Mouse (Mus musculus): ENCODE data around the gene Ethe1. TPM values are rescaled to one million over a fixed set of nuclear protein-coding genes. Genes with fewer than 3 reads are reported as not detected.
"Not testable (repeated sequence)": the region's sequence is repeated elsewhere in the genome, so short reads cannot be mapped to it uniquely, and the experiment has no call there.

The Ethe1 gene
- polyA plus RNA-seq, 1 experiment from 2014 or later: 48.4 TPM

- H3K9ac ChIP-seq; H3K4me2 ChIP-seq; H3K27me3 ChIP-seq; H3K27ac ChIP-seq; ATAC-seq (replicated peaks; ENCODE audit: low FRiP score); H3K9me3 ChIP-seq (replicated peaks); H3K4me3 ChIP-seq (replicated peaks); H3K4me1 ChIP-seq; H3K36me3 ChIP-seq: not testable (repeated sequence)
- WGBS: 92% methylated on average over 8 of the region's 8 CpGs
Measured at GRCm38 (mm10) chr7:24618374-24618773, 31.0 kb downstream of the Ethe1 start.

GRCm38 (mm10) chr7:24619671-24620397, 32.5 kb downstream of the Ethe1 start:
- no peak overlapping the region for H3K4me2 ChIP-seq
- H3K27me3 ChIP-seq: no peaks in the 10 kb centered on the region
- 66% methylated on average over 13 of the region's 13 CpGs for WGBS
- H3K36me3 ChIP-seq: 0 out of 2 replicates have a peak, but pooled peaks cover 7% of the 10 kb centered on the region
- ATAC-seq (replicated peaks; ENCODE audit: low FRiP score): no peak
- H3K9me3 ChIP-seq (replicated peaks): no peaks in the 10 kb centered on the region; the same call in 1 of the 2 replicates
- no peak overlapping the region for H3K27ac ChIP-seq
- H3K9ac ChIP-seq: no peak overlapping the region
- H3K4me1 ChIP-seq: no peaks in the 10 kb centered on the region
- H3K4me3 ChIP-seq (replicated peaks): no peak overlapping the region

GRCm38 (mm10) chr7:24621193-24621592, 33.9 kb downstream of the Ethe1 start:
- no peak overlapping the region for H3K4me2 ChIP-seq
- no peaks in the 10 kb centered on the region for H3K27me3 ChIP-seq
- H3K4me1 ChIP-seq: peaks cover 4% of the 10 kb centered on the region; the same call in 1 of the 2 replicates
- no peaks in the 10 kb centered on the region; the same call in 1 of the 2 replicates for H3K9me3 ChIP-seq (replicated peaks)
- WGBS: 78% methylated on average over 3 of the region's 3 CpGs
- H3K36me3 ChIP-seq: 0 out of 2 replicates have a peak, but pooled peaks cover 7% of the 10 kb centered on the region
- ATAC-seq (replicated peaks; ENCODE audit: low FRiP score): no peak
- H3K4me3 ChIP-seq (replicated peaks): no peak overlapping the region
- no peak overlapping the region for H3K9ac ChIP-seq
- no peak overlapping the region for H3K27ac ChIP-seq

- 83% methylated on average over 6 of the region's 6 CpGs for WGBS
- no peak for ATAC-seq (replicated peaks; ENCODE audit: low FRiP score)
- Histone ChIP-seq H3K4me3 (replicated peaks) (no peak overlapping the region), H3K27me3 (no peaks in the 10 kb centered on the region), H3K36me3 (0 out of 2 replicates have a peak, but pooled peaks cover 7% of the 10 kb centered on the region), H3K9ac (no peak overlapping the region), H3K27ac (no peak overlapping the region), H3K4me2 (no peak overlapping the region), H3K9me3 (replicated peaks) (no peaks in the 10 kb centered on the region; the same call in 1 of the 2 replicates), H3K4me1 (peaks cover 10% of the 10 kb centered on the region; the same call in 1 of the 2 replicates)
Measured at GRCm38 (mm10) chr7:24622967-24623366, 35.6 kb downstream of the Ethe1 start.

GRCm38 (mm10) chr7:24628685-24629610, 41.6 kb downstream of the Ethe1 start:
- peak; percentile 93 for ATAC-seq (replicated peaks; ENCODE audit: low FRiP score)
- H3K4me3 ChIP-seq (replicated peaks): peak overlapping the region; percentile 36
- no peaks in the 10 kb centered on the region for H3K36me3 ChIP-seq
- 8% methylated on average over 33 of the region's 33 CpGs for WGBS
- H3K9ac ChIP-seq: peak overlapping the region; percentile 31; the same call in 1 of the 2 replicates
- no peaks in the 10 kb centered on the region for H3K27me3 ChIP-seq
- peak overlapping the region; percentile 76 for H3K27ac ChIP-seq
- peaks cover 19% of the 10 kb centered on the region for H3K4me1 ChIP-seq
- H3K9me3 ChIP-seq (replicated peaks): no peaks in the 10 kb centered on the region
- peak overlapping the region; percentile 68 for H3K4me2 ChIP-seq

- Histone ChIP-seq H3K4me3 (replicated peaks) (no peak overlapping the region), H3K4me2 (peak overlapping the region; percentile 68; the same call in 1 of the 2 replicates), H3K4me1 (peaks cover 19% of the 10 kb centered on the region), H3K27ac (peak overlapping the region; percentile 76), H3K27me3 (no peaks in the 10 kb centered on the region), H3K9ac (no peak overlapping the region), H3K9me3 (replicated peaks) (no peaks in the 10 kb centered on the region), H3K36me3 (no peaks in the 10 kb centered on the region)
- WGBS: 67% methylated on average over 4 of the region's 4 CpGs
- no peak for ATAC-seq (replicated peaks; ENCODE audit: low FRiP score)
Measured at GRCm38 (mm10) chr7:24629672-24630071, 42.3 kb downstream of the Ethe1 start.

- ATAC-seq (replicated peaks; ENCODE audit: low FRiP score): no peak
- Histone ChIP-seq H3K4me1 (peaks cover 19% of the 10 kb centered on the region), H3K9me3 (replicated peaks) (no peaks in the 10 kb centered on the region), H3K27ac (no peak overlapping the region), H3K27me3 (peaks cover 2% of the 10 kb centered on the region; the same call in 1 of the 2 replicates), H3K4me3 (replicated peaks) (no peak overlapping the region), H3K9ac (no peak overlapping the region), H3K4me2 (no peak overlapping the region), H3K36me3 (no peaks in the 10 kb centered on the region)
- WGBS: 86% methylated on average over 10 of the region's 10 CpGs
Measured at GRCm38 (mm10) chr7:24630116-24630880, 43.0 kb downstream of the Ethe1 start.

- Histone ChIP-seq H3K9me3 (replicated peaks) (no peaks in the 10 kb centered on the region), H3K9ac (no peak within 1 kb of the TSS), H3K36me3 (no peaks in the 10 kb centered on the region), H3K4me2 (peak within 1 kb of the TSS; percentile 73), H3K4me3 (replicated peaks) (peak within 1 kb of the TSS; percentile 48), H3K27ac (no peak within 1 kb of the TSS), H3K27me3 (peaks cover 58% of the 10 kb centered on the region), H3K4me1 (peaks cover 31% of the 10 kb centered on the region)
- WGBS: 13% methylated on average over 15 of the region's 15 CpGs
- no peak for ATAC-seq (replicated peaks; ENCODE audit: low FRiP score)
Measured at GRCm38 (mm10) chr7:24636264-24636663, 48.9 kb downstream of the Ethe1 start, which contains the start of gene Lypd3. TSS of gene Lypd3 (plus strand) at chr7:24636550.

GRCm38 (mm10) chr7:24637046-24637445, 49.7 kb downstream of the Ethe1 start:
- Histone ChIP-seq H3K9ac (no peak overlapping the region), H3K4me3 (replicated peaks) (peak overlapping the region; percentile 48), H3K4me1 (peaks cover 31% of the 10 kb centered on the region), H3K4me2 (peak overlapping the region; percentile 73), H3K36me3 (no peaks in the 10 kb centered on the region), H3K9me3 (replicated peaks) (no peaks in the 10 kb centered on the region), H3K27ac (no peak overlapping the region), H3K27me3 (peaks cover 61% of the 10 kb centered on the region)
- WGBS: 3% methylated on average over 18 of the region's 18 CpGs
- peak; percentile 33; the same call in 1 of the 2 replicates for ATAC-seq (replicated peaks; ENCODE audit: low FRiP score)

- Histone ChIP-seq H3K9me3 (replicated peaks) (no peaks in the 10 kb centered on the region), H3K4me2 (peak overlapping the region; percentile 73), H3K4me3 (replicated peaks) (peak overlapping the region; percentile 48), H3K27ac (no peak overlapping the region), H3K27me3 (peaks cover 61% of the 10 kb centered on the region), H3K36me3 (no peaks in the 10 kb centered on the region), H3K9ac (peak overlapping the region; percentile 9; the same call in 1 of the 2 replicates), H3K4me1 (peaks cover 31% of the 10 kb centered on the region)
- ATAC-seq (replicated peaks; ENCODE audit: low FRiP score): peak; percentile 46; the same call in 1 of the 2 replicates
- WGBS: 2% methylated on average over 35 of the region's 35 CpGs
Measured at GRCm38 (mm10) chr7:24638026-24638856, 50.9 kb downstream of the Ethe1 start.

Data from kidney, embryonic 15.5 days (tissue).